Mouse (Mus musculus): ENCODE measurements around the gene Bivm.

DNA sequence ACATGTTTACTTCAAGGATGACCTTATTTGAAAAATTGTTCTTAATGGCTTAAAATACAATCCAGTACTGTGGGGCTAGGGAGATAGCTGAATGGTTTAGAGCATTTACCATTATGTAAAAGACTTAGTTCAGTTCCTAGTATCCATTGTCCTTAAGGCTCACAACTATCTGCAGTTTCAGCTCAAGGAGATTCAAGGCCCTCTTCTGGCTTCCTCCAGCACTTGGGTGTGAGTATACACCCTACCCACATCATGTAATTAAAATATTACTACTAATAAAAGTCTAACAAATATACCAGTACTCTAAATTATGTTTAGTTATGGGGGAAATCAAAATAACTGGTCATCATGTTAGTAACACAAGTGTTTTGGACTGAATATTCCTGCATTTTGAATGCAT is 1.2 kb upstream of the Bivm start:
- TF ChIP-seq GATA1 (IDR thresholded peaks at IDR 0.05; ENCODE audit: borderline replicate concordance, low read length) (no peak), CTCF (IDR thresholded peaks at IDR 0.05; ENCODE audit: low read depth, low read length) (no peak), TAL1 (conservative IDR thresholded peaks at IDR 0.05; ENCODE audit: low read depth, low read length) (no peak), POLR2AphosphoS5 (IDR thresholded peaks at IDR 0.05; ENCODE audit: insufficient replicate concordance, low read depth, low read length) (no peak; the same call in 1 of the 2 replicates), GATA2 (IDR thresholded peaks at IDR 0.05; ENCODE audit: borderline replicate concordance, low read depth, low read length) (no peak)
